Mouse (Mus musculus): ENCODE results near the gene Itpkc. TPM values are rescaled to one million over a fixed set of nuclear protein-coding genes. Genes with fewer than 3 reads are reported as not detected.

The Itpkc gene
- polyA plus RNA-seq, 1 experiment, result 4.1 TPM

- no peaks in the 10 kb centered on the region for H3K27me3 ChIP-seq (ENCODE audit: control insufficient read depth, insufficient read depth, low read length)
- peaks cover 2% of the 10 kb centered on the region for H3K36me3 ChIP-seq (ENCODE audit: control insufficient read depth, insufficient read depth, low read length)
- no peak overlapping the region for H3K27ac ChIP-seq (ENCODE audit: control insufficient read depth, insufficient read depth, low read depth, low read length)
- no peak for TF ChIP-seq POLR2A (IDR thresholded peaks at IDR 0.05; ENCODE audit: control insufficient read depth, low read depth, low read length)
- peaks cover 11% of the 10 kb centered on the region for H3K4me1 ChIP-seq (ENCODE audit: control insufficient read depth, insufficient read depth, low read length)
- no peak overlapping the region for H3K4me3 ChIP-seq (ENCODE audit: control insufficient read depth, low read depth, low read length)
Measured at GRCm38 (mm10) chr7:27159256-27159655, 69.2 kb downstream of the Itpkc start.

- H3K27ac ChIP-seq (ENCODE audit: control insufficient read depth, insufficient read depth, low read depth, low read length), result no peak overlapping the region
- peaks cover 11% of the 10 kb centered on the region for H3K4me1 ChIP-seq (ENCODE audit: control insufficient read depth, insufficient read depth, low read length)
- H3K36me3 ChIP-seq (ENCODE audit: control insufficient read depth, insufficient read depth, low read length), result peaks cover 2% of the 10 kb centered on the region
- no peak overlapping the region for H3K4me3 ChIP-seq (ENCODE audit: control insufficient read depth, low read depth, low read length)
- TF ChIP-seq POLR2A (IDR thresholded peaks at IDR 0.05; ENCODE audit: control insufficient read depth, low read depth, low read length) (no peak), CTCF (IDR thresholded peaks at IDR 0.05; ENCODE audit: control insufficient read depth, insufficient read depth, insufficient replicate concordance, low read depth, low read length) (no peak)
- H3K27me3 ChIP-seq (ENCODE audit: control insufficient read depth, insufficient read depth, low read length), result no peaks in the 10 kb centered on the region
Measured at GRCm38 (mm10) chr7:27158171-27158570, 70.3 kb downstream of the Itpkc start.

Other genes with a start within 250 kb of the Itpkc start
- 2.9 TPM in 2 replicates for gene Cyp2a12, start 199.6 kb downstream of the Itpkc start, polyA plus RNA-seq (2012; rRNA removed)
- gene Cyp2f2, start 108.8 kb downstream of the Itpkc start, polyA plus RNA-seq (2012; rRNA removed), result 1.2 and 2.0 TPM in 2 replicates
- gene Cyp2t4, start 74.9 kb downstream of the Itpkc start, polyA plus RNA-seq (2012; rRNA removed), result 0.06 TPM in 1 of 2 replicates, not detected in the other
- gene Egln2, start 61.9 kb downstream of the Itpkc start, polyA plus RNA-seq (2012; rRNA removed), result 622 and 747 TPM in 2 replicates
- gene Rab4b, start 49.8 kb downstream of the Itpkc start, polyA plus RNA-seq (2012; rRNA removed), result 64.5 and 65.1 TPM in 2 replicates
- not detected in 2 replicates for gene Gm21983, start 47.6 kb downstream of the Itpkc start, polyA plus RNA-seq (2012; rRNA removed)
- 6.9 and 7.8 TPM in 2 replicates for gene Mia, start 47.5 kb downstream of the Itpkc start, polyA plus RNA-seq (2012; rRNA removed)
- 44.3 TPM in 2 replicates for gene BC024978, start 32.9 kb downstream of the Itpkc start, polyA plus RNA-seq (2012; rRNA removed)
- gene Snrpa, start 32.4 kb downstream of the Itpkc start, polyA plus RNA-seq (2012; rRNA removed), result 128 and 134 TPM in 2 replicates
- 32.7 and 33.7 TPM in 2 replicates for gene Coq8b, start 4.4 kb upstream of the Itpkc start, polyA plus RNA-seq (2012; rRNA removed)
- gene Numbl, start 29.8 kb upstream of the Itpkc start, polyA plus RNA-seq (2012; rRNA removed), result 5.9 and 7.8 TPM in 2 replicates
- 23.9 and 26.1 TPM in 2 replicates for gene Ltbp4, start 109.0 kb upstream of the Itpkc start, polyA plus RNA-seq (2012; rRNA removed)
- gene Shkbp1, start 127.4 kb upstream of the Itpkc start, polyA plus RNA-seq (2012; rRNA removed), result 18.3 and 22.4 TPM in 2 replicates
- gene Gm20479, start 128.8 kb upstream of the Itpkc start, polyA plus RNA-seq (2012; rRNA removed), result 0.35 and 0.89 TPM in 2 replicates
- gene Sptbn4, start 219.0 kb upstream of the Itpkc start, polyA plus RNA-seq (2012; rRNA removed), result 19.5 and 34.7 TPM in 2 replicates
- 7.6 and 8.5 TPM in 2 replicates for gene Blvrb, start 219.3 kb upstream of the Itpkc start, polyA plus RNA-seq (2012; rRNA removed)
- gene Sertad3, start 245.1 kb upstream of the Itpkc start, polyA plus RNA-seq (2012; rRNA removed), result 4.1 and 4.7 TPM in 2 replicates